Mouse (Mus musculus) brain, embryonic 14.5 days (tissue): ENCODE results near the gene Fbxl14.

Experiments
- CTCF ChIP-seq: fragments of 200-500 bp; IDR thresholded peaks from 2 replicates; pipeline ENCODE4 v1.5.1; 2012; ENCODE audit warnings: inconsistent platforms, mild to moderate bottlenecking, moderate library complexity, borderline replicate concordance; ENCODE audit not compliant: insufficient read depth, insufficient read length; ENCODE audit errors: extremely low read depth
- POLR2A ChIP-seq: fragments of 200-500 bp; IDR thresholded peaks from 2 replicates; pipeline ENCODE4 v1.6.1; 2012; ENCODE audit warnings: mild to moderate bottlenecking, inconsistent platforms, borderline replicate concordance; ENCODE audit not compliant: poor library complexity, insufficient read depth, insufficient read length, severe bottlenecking; ENCODE audit errors: extremely low read depth

DNA sequence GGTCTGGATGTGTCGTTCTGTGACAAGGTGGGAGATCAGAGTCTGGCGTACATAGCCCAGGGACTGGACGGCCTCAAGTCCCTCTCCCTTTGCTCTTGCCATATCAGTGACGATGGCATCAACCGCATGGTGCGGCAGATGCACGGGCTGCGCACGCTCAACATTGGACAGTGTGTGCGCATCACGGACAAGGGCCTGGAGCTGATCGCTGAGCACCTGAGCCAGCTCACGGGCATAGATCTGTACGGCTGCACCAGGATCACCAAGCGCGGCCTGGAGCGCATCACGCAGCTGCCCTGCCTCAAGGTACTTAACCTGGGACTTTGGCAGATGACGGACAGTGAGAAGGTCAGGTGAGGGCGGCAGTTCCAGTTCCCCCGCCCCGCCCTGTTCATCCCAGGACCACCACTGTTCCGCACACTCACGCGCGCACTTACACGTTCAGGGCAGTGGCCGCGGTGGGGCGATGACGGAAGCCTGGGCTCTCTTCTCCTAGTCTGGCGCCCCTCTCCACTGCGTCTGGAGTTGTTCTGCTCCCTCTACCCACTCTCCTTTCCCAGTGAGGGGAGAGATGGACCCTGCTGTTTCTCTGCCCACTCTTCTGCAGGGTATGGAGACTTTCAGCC, 1.4 kb downstream of the Fbxl14 start:
- no peak for TF ChIP-seq CTCF
- TF ChIP-seq POLR2A = no peak
